Mouse (Mus musculus) ES-Bruce4 (cell line): ENCODE measurements around the gene Pcsk5. TPM values are rescaled to one million over a fixed set of nuclear protein-coding genes. Genes with fewer than 3 reads are reported as not detected.

ENCODE experiments used
- H3K27ac ChIP-seq: 2 replicates; pipeline ENCODE4 v1.5.1; 2012; ENCODE audit warnings: low read length, inconsistent platforms; ENCODE audit not compliant: insufficient read depth
- H3K27me3 ChIP-seq: 2 replicates; pipeline ENCODE4 v1.6.1; 2012; ENCODE audit warnings: mild to moderate bottlenecking, low read length, inconsistent platforms; ENCODE audit not compliant: control insufficient read depth, poor library complexity, insufficient read depth, severe bottlenecking
- H3K36me3 ChIP-seq: 2 replicates; pipeline ENCODE4 v1.6.1; 2012; ENCODE audit warnings: inconsistent platforms, mild to moderate bottlenecking, low read length, moderate library complexity; ENCODE audit not compliant: control insufficient read depth, poor library complexity, insufficient read depth, severe bottlenecking
- H3K4me1 ChIP-seq: one replicate; pipeline ENCODE4 v1.8.1; 2011; ENCODE audit warnings: low read length; ENCODE audit not compliant: control insufficient read depth, insufficient read depth
- H3K4me3 ChIP-seq: 2 replicates; pipeline ENCODE4 v1.5.1; 2011; ENCODE audit warnings: low read depth, mild to moderate bottlenecking, low read length
- H3K9ac ChIP-seq: 2 replicates; pipeline ENCODE4 v1.6.1; 2012; ENCODE audit warnings: low read depth, mild to moderate bottlenecking, inconsistent platforms; ENCODE audit not compliant: poor library complexity, severe bottlenecking
- H3K9me3 ChIP-seq: replicated peaks from 2 replicates; pipeline ENCODE4 v1.6.1; 2012; ENCODE audit warnings: mild to moderate bottlenecking, low read length, inconsistent platforms; ENCODE audit not compliant: control insufficient read depth, poor library complexity, insufficient read depth, severe bottlenecking
- CTCF ChIP-seq: IDR thresholded peaks from one replicate; pipeline ENCODE4 v1.8.1; 2011; ENCODE audit warnings: low read depth, low read length
- EP300 ChIP-seq: IDR thresholded peaks from 2 replicates; pipeline ENCODE4 v1.6.1; 2011; ENCODE audit warnings: low read depth, low read length; ENCODE audit not compliant: insufficient read depth
- POLR2A ChIP-seq: IDR thresholded peaks from one replicate; pipeline ENCODE4 v1.8.1; 2011; ENCODE audit warnings: low read length; ENCODE audit not compliant: insufficient read depth
- polyA plus RNA-seq: library from polyadenylated mRNA; stranded (reverse); fragments of >200 nt; gene quantifications from 2 replicates; pipeline ENCODE4 v1.2.4, GENCODE M21; 2011; ENCODE audit warnings: low read depth; ENCODE audit not compliant: missing spikeins, insufficient read depth, insufficient read length

The Pcsk5 gene
- polyA plus RNA-seq, 1 experiment = 0.33 TPM

DNA sequence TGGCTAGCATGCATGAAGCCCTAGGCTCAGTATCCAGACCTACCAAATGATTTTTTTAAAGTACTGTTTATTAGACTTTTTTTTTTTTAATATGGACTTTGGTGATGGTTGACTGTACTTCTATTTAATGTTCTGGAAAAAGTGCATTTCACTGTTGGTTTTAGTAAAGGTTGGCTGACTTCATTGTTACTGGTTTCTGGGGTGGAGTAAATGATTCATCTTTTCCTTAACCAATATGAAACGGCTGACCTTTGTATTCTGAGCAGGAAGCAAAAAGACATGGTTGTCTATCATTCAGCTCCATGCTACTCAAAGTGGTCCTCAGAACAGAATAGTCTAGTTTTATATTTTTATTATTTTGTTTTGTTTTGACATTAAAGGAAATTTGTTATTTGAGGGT, 452.0 kb downstream of the Pcsk5 start:
- no peak overlapping the region for H3K9ac ChIP-seq
- H3K27ac ChIP-seq = no peak overlapping the region
- no peak overlapping the region for H3K4me3 ChIP-seq
- no peaks in the 10 kb centered on the region for H3K27me3 ChIP-seq
- H3K9me3 ChIP-seq = no peaks in the 10 kb centered on the region
- H3K36me3 ChIP-seq = no peaks in the 10 kb centered on the region
- no peaks in the 10 kb centered on the region for H3K4me1 ChIP-seq
- TF ChIP-seq CTCF = no peak
- TF ChIP-seq POLR2A = no peak
- TF ChIP-seq EP300 = no peak

DNA sequence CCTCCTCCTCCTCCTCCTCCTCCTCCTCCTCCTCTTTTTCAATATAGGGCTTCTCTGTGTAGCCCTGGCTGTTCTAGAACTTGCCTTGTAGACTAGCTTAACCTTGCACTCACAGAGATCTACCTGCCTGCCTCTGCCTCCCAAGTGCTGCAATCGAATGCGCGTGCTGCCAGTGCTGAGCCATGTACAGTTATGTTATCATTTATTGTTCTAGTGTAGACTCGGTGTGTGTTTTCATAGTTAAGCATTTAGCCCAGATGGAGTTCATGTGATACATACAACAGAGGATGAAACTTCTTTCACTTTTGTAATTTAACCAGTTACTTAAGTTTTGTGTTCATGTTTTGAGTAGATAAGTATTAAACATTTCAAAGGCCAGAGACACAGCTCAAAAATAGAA, 452.4 kb downstream of the Pcsk5 start:
- Histone ChIP-seq H3K27ac (no peak overlapping the region), H3K27me3 (no peaks in the 10 kb centered on the region), H3K4me3 (no peak overlapping the region), H3K9me3 (no peaks in the 10 kb centered on the region), H3K9ac (no peak overlapping the region), H3K4me1 (no peaks in the 10 kb centered on the region), H3K36me3 (no peaks in the 10 kb centered on the region)
- TF ChIP-seq POLR2A = no peak
- TF ChIP-seq CTCF = no peak
- no peak for TF ChIP-seq EP300

GRCm38 (mm10) chr19:17382807-17383397, 454.5 kb downstream of the Pcsk5 start:
- H3K4me1 ChIP-seq = no peaks in the 10 kb centered on the region
- no peaks in the 10 kb centered on the region for H3K36me3 ChIP-seq
- TF ChIP-seq CTCF = no peak
- TF ChIP-seq POLR2A = no peak
- TF ChIP-seq EP300 = no peak
- H3K9me3 ChIP-seq = no peaks in the 10 kb centered on the region
- H3K4me3 ChIP-seq = no peak overlapping the region
- H3K27me3 ChIP-seq = no peaks in the 10 kb centered on the region
- H3K9ac ChIP-seq = no peak overlapping the region
- no peak overlapping the region for H3K27ac ChIP-seq
